Mouse (Mus musculus) stomach, postnatal 0 days (tissue): ENCODE measurements at regions not wholly inside any gene's neighbourhood (a gene's known extent, or its start where the extent isn't known, plus 50 kb on each side); places are given as distances from the start of the nearest gene placed in this dataset.

Experiments used
- ATAC-seq: fragments of 200-750 bp; cut with Nextera tagmentation; 2 replicates; pipeline ENCODE4 v1.8.0; 2017; ENCODE audit not compliant: low FRiP score, low TSS enrichment
- DNase-seq: peaks from one replicate; pipeline ENCODE4 v3.0.0-alpha.2; 2016; ENCODE audit warnings: low spot score
- H3K27ac ChIP-seq: fragments of 300-500 bp; sonication (generic); replicated peaks from 2 replicates; pipeline ENCODE4 v1.5.1; 2014; ENCODE audit warnings: mild to moderate bottlenecking, control low read depth
- H3K27me3 ChIP-seq: fragments of 300-500 bp; sonication (generic); 2 replicates; pipeline ENCODE4 v1.6.1; 2014; ENCODE audit warnings: low read length; ENCODE audit not compliant: control insufficient read depth, insufficient read depth
- H3K36me3 ChIP-seq: fragments of 300-500 bp; sonication (generic); 2 replicates; pipeline ENCODE4 v1.6.1; 2014; ENCODE audit warnings: low read length, mixed read lengths; ENCODE audit not compliant: control insufficient read depth, insufficient read depth
- H3K4me1 ChIP-seq: fragments of 300-500 bp; sonication (generic); replicated peaks from 2 replicates; pipeline ENCODE4 v1.6.1; 2014; ENCODE audit warnings: antibody characterized with exemption; ENCODE audit not compliant: control insufficient read depth, insufficient read depth
- H3K4me2 ChIP-seq: fragments of 300-500 bp; sonication (generic); replicated peaks from 2 replicates; pipeline ENCODE4 v1.6.1; 2014; ENCODE audit warnings: low read depth, mild to moderate bottlenecking, control low read depth, moderate library complexity
- H3K4me3 ChIP-seq: fragments of 300-500 bp; sonication (generic); 2 replicates; pipeline ENCODE4 v1.5.1; 2014; ENCODE audit warnings: low read depth, low read length, control low read depth
- H3K9ac ChIP-seq: fragments of 300-500 bp; sonication (generic); 2 replicates; pipeline ENCODE4 v1.6.1; 2014; ENCODE audit warnings: mild to moderate bottlenecking, low read length, control low read depth, mixed read lengths
- H3K9me3 ChIP-seq: fragments of 300-500 bp; sonication (generic); 2 replicates; pipeline ENCODE4 v1.6.1; 2016; ENCODE audit warnings: low read length; ENCODE audit not compliant: control insufficient read depth
- CTCF ChIP-seq: IDR thresholded peaks from 2 replicates; pipeline ENCODE4 v1.5.1; 2016; ENCODE audit warnings: antibody characterized with exemption, low read depth, mild to moderate bottlenecking, moderate library complexity
- EP300 ChIP-seq: optimal IDR thresholded peaks from 2 replicates; pipeline ENCODE3; 2016; ENCODE audit warnings: antibody characterized with exemption
- WGBS: fragments of 180-500 bp; shearing (Covaris S2); extraction: QIAGEN DNeasy Blood & Tissue Kit; methylation state at CpG from one replicate; pipeline ENCODE4 v1.1.7; 2014; 5-methylcytosine and 5-hydroxymethylcytosine counted together

- H3K4me2 ChIP-seq = no peak overlapping the region
- H3K27ac ChIP-seq = no peak overlapping the region
- no peaks in the 10 kb centered on the region for H3K36me3 ChIP-seq
- no peak overlapping the region for H3K9ac ChIP-seq
- no peaks in the 10 kb centered on the region for H3K27me3 ChIP-seq
- H3K4me1 ChIP-seq = no peaks in the 10 kb centered on the region
- WGBS = 35% methylated on average over 5 of the region's 5 CpGs
- H3K4me3 ChIP-seq = no peak overlapping the region
- DNase-seq = no peak
- no peak for TF ChIP-seq CTCF
- no peak for TF ChIP-seq EP300
- no peaks in the 10 kb centered on the region for H3K9me3 ChIP-seq
- ATAC-seq = no peak
Observed at GRCm38 (mm10) chr8:8774496-8775015, 84.2 kb upstream of the Arglu1 start.

- Histone ChIP-seq H3K9ac (no peak overlapping the region), H3K27ac (no peak overlapping the region), H3K4me3 (no peak overlapping the region), H3K9me3 (no peaks in the 10 kb centered on the region), H3K27me3 (no peaks in the 10 kb centered on the region), H3K4me2 (no peak overlapping the region), H3K4me1 (no peaks in the 10 kb centered on the region), H3K36me3 (no peaks in the 10 kb centered on the region)
- no peak for ATAC-seq
- no peak for TF ChIP-seq CTCF
- WGBS = 61% methylated on average over 5 of the region's 5 CpGs
- no peak for DNase-seq
Observed at GRCm38 (mm10) chr8:8772424-8772823, 82.1 kb upstream of the Arglu1 start.

DNA sequence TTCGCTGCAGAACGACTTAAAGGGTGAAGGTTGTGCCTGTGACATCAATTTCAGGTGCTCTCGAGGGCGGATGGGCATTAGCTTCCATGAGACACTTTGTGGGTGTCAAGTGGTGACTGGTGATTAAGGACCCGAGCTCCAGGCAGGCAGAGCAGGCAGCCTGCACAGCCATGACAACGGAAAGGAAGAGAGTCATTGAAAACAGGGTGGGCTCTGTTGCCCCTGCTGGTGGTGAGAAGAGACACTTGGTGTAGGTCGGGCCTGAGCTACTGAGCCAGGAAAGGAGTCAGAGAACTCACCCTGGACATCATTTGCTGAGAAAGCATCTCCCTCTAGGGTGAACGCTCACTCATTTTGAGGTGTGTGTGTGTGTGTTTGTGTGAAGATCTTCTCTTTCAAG, 80.1 kb upstream of the Arglu1 start:
- H3K4me1 ChIP-seq = no peaks in the 10 kb centered on the region
- H3K9me3 ChIP-seq = no peaks in the 10 kb centered on the region
- H3K4me2 ChIP-seq = no peak overlapping the region
- H3K27ac ChIP-seq = no peak overlapping the region
- WGBS = 75% methylated on average over 8 of the region's 8 CpGs
- DNase-seq (no peak), ATAC-seq (no peak)
- no peak overlapping the region for H3K9ac ChIP-seq
- H3K36me3 ChIP-seq = no peaks in the 10 kb centered on the region
- no peak overlapping the region for H3K4me3 ChIP-seq
- TF ChIP-seq CTCF = no peak
- no peak for TF ChIP-seq EP300
- no peaks in the 10 kb centered on the region for H3K27me3 ChIP-seq

DNA sequence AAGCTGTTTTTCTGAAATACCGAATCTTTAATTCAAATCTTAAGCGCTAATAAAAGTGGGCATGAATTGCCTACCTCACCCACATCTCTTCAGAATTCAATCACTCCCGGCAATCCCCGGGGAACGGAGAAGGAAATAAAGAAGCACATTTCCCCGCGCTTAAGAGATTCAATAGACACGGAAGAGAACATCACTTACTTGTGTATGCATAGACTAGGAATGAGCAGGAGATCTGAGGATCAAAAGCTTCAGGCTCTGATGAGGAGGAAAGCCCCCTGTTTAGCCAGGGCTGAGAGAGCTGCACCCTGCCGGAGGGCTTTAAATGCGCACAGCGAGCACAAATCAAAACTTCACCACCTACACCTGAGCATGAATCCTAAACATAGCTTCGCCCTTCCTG, 72.0 kb upstream of the Arglu1 start:
- no peaks in the 10 kb centered on the region for H3K36me3 ChIP-seq
- H3K4me1 ChIP-seq = no peaks in the 10 kb centered on the region
- ATAC-seq (no peak), DNase-seq (no peak)
- no peak overlapping the region for H3K4me2 ChIP-seq
- H3K9ac ChIP-seq = no peak overlapping the region
- WGBS = 87% methylated on average over 12 of the region's 12 CpGs
- H3K9me3 ChIP-seq = no peaks in the 10 kb centered on the region
- no peaks in the 10 kb centered on the region for H3K27me3 ChIP-seq
- no peak overlapping the region for H3K27ac ChIP-seq
- TF ChIP-seq CTCF (no peak), EP300 (no peak)
- H3K4me3 ChIP-seq = no peak overlapping the region

- TF ChIP-seq CTCF (no peak), EP300 (no peak)
- no peak overlapping the region for H3K4me2 ChIP-seq
- H3K9me3 ChIP-seq = no peaks in the 10 kb centered on the region
- WGBS = 45% methylated on average over 8 of the region's 8 CpGs
- H3K9ac ChIP-seq = no peak overlapping the region
- no peaks in the 10 kb centered on the region for H3K36me3 ChIP-seq
- no peak overlapping the region for H3K4me3 ChIP-seq
- no peak for DNase-seq
- H3K27ac ChIP-seq = no peak overlapping the region
- ATAC-seq = no peak
- H3K27me3 ChIP-seq = no peaks in the 10 kb centered on the region
- no peaks in the 10 kb centered on the region for H3K4me1 ChIP-seq
Observed at GRCm38 (mm10) chr8:8758283-8758682, 68.0 kb upstream of the Arglu1 start.

GRCm38 (mm10) chr8:8751208-8751607, 60.9 kb upstream of the Arglu1 start:
- WGBS = 93% methylated on average over 15 of the region's 15 CpGs
- Histone ChIP-seq H3K9ac (no peak overlapping the region), H3K9me3 (no peaks in the 10 kb centered on the region), H3K27me3 (no peaks in the 10 kb centered on the region), H3K4me3 (no peak overlapping the region), H3K4me2 (no peak overlapping the region), H3K4me1 (no peaks in the 10 kb centered on the region), H3K27ac (no peak overlapping the region), H3K36me3 (no peaks in the 10 kb centered on the region)
- no peak for TF ChIP-seq CTCF
- no peak for TF ChIP-seq EP300
- ATAC-seq (no peak), DNase-seq (no peak)

DNA sequence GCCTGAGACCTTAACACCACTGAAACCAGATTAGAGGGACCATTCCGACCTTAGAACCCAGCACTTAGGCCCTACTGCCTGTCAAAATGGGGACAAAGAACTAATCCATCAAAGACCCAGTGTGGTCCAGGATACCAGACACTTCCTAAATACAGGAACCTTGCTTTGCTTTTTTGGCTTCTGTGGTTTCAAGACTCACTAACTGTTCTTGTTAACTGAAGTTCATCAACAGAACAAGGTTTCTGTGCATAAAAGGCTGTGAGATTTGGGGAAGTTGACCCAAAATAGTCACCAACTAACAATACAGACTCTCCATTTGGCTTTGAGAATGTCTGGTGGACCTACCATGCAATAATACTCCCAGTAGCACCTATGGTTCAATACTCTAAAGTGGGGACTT, 56.4 kb upstream of the Arglu1 start:
- no peak for TF ChIP-seq CTCF
- no peak for TF ChIP-seq EP300
- ATAC-seq = no peak
- H3K27me3 ChIP-seq = no peaks in the 10 kb centered on the region
- H3K4me2 ChIP-seq = no peak overlapping the region
- no peak overlapping the region for H3K4me3 ChIP-seq
- DNase-seq = no peak
- H3K9ac ChIP-seq = no peak overlapping the region
- no peak overlapping the region for H3K27ac ChIP-seq
- no peaks in the 10 kb centered on the region for H3K4me1 ChIP-seq
- 64% methylated on average over 1 of the region's 1 CpGs for WGBS
- no peaks in the 10 kb centered on the region for H3K9me3 ChIP-seq
- no peaks in the 10 kb centered on the region for H3K36me3 ChIP-seq
